Mouse (Mus musculus) midbrain, embryonic 15.5 days (tissue): ENCODE results near the gene Cadps2. TPM values are rescaled to one million over a fixed set of nuclear protein-coding genes. Genes with fewer than 3 reads are reported as not detected.

Experiments used
- ATAC-seq: fragments of 200-750 bp; cut with Nextera tagmentation; replicated peaks from 2 replicates; pipeline ENCODE4 v1.8.0; 2017; ENCODE audit warnings: moderate TSS enrichment
- H3K27ac ChIP-seq: fragments of 300-500 bp; sonication (generic); 2 replicates; pipeline ENCODE4 v1.5.1; 2015; ENCODE audit warnings: mild to moderate bottlenecking, inconsistent platforms
- H3K27me3 ChIP-seq: fragments of 300-500 bp; sonication (generic); replicated peaks from 2 replicates; pipeline ENCODE4 v1.6.1; 2015; ENCODE audit warnings: inconsistent platforms
- H3K36me3 ChIP-seq: fragments of 300-500 bp; sonication (generic); replicated peaks from 2 replicates; pipeline ENCODE4 v1.6.1; 2015; ENCODE audit warnings: inconsistent platforms
- H3K4me1 ChIP-seq: fragments of 300-500 bp; sonication (generic); 2 replicates; pipeline ENCODE4 v1.6.1; 2015; ENCODE audit warnings: inconsistent platforms
- H3K4me2 ChIP-seq: fragments of 300-500 bp; sonication (generic); 2 replicates; pipeline ENCODE4 v1.6.1; 2015; ENCODE audit warnings: inconsistent platforms, mild to moderate bottlenecking, moderate library complexity
- H3K4me3 ChIP-seq: fragments of 300-500 bp; sonication (generic); 2 replicates; pipeline ENCODE4 v1.5.1; 2015; ENCODE audit warnings: mild to moderate bottlenecking, inconsistent platforms
- H3K9ac ChIP-seq: fragments of 300-500 bp; sonication (generic); 2 replicates; pipeline ENCODE4 v1.6.1; 2015; ENCODE audit warnings: mild to moderate bottlenecking, inconsistent platforms
- H3K9me3 ChIP-seq: fragments of 300-500 bp; sonication (generic); 2 replicates; pipeline ENCODE4 v1.6.1; 2016; ENCODE audit warnings: inconsistent platforms
- WGBS: fragments of 180-500 bp; shearing (Covaris S2); methylation state at CpG from one replicate; pipeline ENCODE4 v1.1.7; 2015; ENCODE audit warnings: mixed read lengths; 5-methylcytosine and 5-hydroxymethylcytosine counted together
- polyA plus RNA-seq: library from polyadenylated mRNA; unstranded; fragments of >200 nt; fragmentation: Nextera tagmentation; extraction: Ambion mirVana; gene quantifications from 2 replicates; pipeline ENCODE4 v1.2.1, GENCODE M21; 2015

Gene Cadps2
- polyA plus RNA-seq, 1 experiment from 2014 or later = 7.9 TPM

DNA sequence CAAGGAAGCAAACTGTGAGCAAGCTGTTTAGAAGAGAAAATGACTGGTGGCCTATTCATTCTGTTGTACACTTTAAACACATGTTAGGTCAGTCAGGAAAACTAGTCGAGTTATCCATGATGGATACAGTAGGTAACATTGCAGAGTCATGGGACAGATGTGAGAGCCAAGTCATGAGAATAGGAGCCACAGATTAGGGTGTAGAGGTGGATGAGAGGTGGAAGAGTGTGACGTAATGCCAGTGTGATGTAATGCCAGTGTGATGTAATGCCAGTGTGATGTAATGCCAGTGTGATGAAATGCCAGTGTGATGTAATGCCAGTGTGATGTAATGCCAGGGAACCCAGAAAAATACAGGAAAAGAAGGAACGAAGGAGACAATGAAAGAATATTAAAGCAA is 204.0 kb downstream of the Cadps2 start:
- Histone ChIP-seq H3K27ac (no peak overlapping the region), H3K36me3 (no peaks in the 10 kb centered on the region), H3K4me2 (no peak overlapping the region), H3K27me3 (no peaks in the 10 kb centered on the region), H3K4me3 (no peak overlapping the region), H3K4me1 (no peaks in the 10 kb centered on the region), H3K9me3 (no peaks in the 10 kb centered on the region), H3K9ac (no peak overlapping the region)
- no peak for ATAC-seq
- 90% methylated on average over 3 of the region's 3 CpGs for WGBS

DNA sequence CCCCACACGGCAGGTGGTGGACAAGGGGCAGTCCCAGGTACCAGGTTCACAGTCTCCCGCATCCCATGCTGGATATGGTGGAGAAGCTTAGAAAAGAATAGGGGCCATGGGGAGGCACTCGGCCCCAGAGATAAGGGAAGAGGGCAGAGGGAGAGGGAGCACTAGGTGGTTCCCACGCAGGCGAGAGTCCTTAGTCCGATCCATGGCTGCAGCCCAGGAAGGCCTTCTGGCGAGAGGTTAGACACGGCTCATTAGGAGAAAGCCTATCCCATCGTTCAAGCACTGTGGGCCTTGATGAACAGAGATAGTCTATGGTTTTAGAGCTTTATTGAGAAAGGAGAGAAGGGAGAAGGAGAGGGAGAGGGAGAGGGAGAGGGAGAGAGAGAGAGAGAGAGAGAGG is 205.2 kb downstream of the Cadps2 start:
- H3K27me3 ChIP-seq = no peaks in the 10 kb centered on the region
- no peaks in the 10 kb centered on the region for H3K36me3 ChIP-seq
- no peak overlapping the region for H3K4me2 ChIP-seq
- no peak for ATAC-seq
- no peaks in the 10 kb centered on the region for H3K4me1 ChIP-seq
- 78% methylated on average over 9 of the region's 9 CpGs for WGBS
- no peak overlapping the region for H3K27ac ChIP-seq
- H3K4me3 ChIP-seq = no peak overlapping the region
- H3K9ac ChIP-seq = no peak overlapping the region
- H3K9me3 ChIP-seq = no peaks in the 10 kb centered on the region

DNA sequence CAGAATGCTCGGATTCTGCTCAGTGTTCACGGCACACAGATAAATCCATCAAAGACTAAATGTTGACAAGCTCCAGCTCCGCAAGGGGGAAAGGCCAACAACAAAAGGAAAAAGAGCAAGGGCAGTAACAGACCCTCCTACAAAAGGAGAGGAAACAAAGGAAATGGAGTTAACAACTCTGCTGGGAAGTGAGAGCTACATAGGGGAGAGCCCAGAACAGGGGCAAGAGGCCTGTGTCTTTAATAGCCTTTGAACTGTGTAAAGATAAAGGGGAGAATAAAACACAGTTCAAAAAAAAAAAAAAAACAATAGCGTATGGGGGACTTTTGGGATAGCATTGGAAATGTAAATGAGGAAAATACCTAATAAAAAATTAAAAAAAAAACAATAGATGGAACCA is 208.8 kb downstream of the Cadps2 start:
- H3K27me3 ChIP-seq = no peaks in the 10 kb centered on the region
- no peak overlapping the region for H3K27ac ChIP-seq
- H3K9me3 ChIP-seq = no peaks in the 10 kb centered on the region
- no peak for ATAC-seq
- WGBS = 16% methylated on average over 4 of the region's 4 CpGs
- H3K4me1 ChIP-seq = no peaks in the 10 kb centered on the region
- no peak overlapping the region for H3K4me2 ChIP-seq
- H3K4me3 ChIP-seq = no peak overlapping the region
- no peaks in the 10 kb centered on the region for H3K36me3 ChIP-seq
- no peak overlapping the region for H3K9ac ChIP-seq

DNA sequence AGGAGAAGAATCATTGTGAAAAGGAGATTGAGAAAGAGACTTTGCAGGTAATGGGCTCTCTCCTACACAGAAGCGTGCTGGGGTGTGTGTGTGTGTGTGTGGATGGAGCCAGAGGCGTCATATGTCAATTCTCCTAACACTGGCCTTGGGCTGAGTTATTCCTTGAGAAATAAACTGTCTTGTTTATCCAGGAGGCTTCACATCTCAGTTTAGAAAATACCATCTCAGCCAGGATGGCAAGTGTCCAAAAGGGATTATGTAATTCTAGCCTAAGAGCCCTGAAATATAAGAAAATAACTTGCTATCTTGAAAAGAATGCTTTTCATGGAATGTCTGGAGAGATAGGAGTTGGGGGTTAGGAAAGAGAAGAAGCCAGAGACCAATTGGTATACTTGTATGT is 264.1 kb downstream of the Cadps2 start:
- WGBS = 93% methylated on average over 2 of the region's 2 CpGs

DNA sequence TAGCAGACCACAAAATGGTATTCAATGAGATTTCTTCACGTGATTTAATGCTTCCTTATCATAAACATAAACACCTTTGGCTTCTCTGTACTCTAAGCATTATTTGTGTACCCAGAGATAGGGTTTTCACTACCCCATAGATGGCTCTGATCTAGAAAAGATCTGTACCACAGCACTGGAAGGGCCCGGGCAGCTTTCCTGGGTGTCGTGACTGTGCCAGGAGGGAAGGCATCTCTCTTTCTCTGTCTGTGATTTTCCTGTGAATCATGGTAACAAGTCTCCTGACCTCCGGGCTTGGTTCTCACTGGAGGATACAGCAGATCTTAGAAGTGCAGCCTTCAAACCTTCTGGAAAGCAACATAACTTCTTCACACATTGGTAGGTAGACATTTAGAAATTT is 265.5 kb downstream of the Cadps2 start:
- no peaks in the 10 kb centered on the region for H3K27me3 ChIP-seq
- H3K4me1 ChIP-seq = no peaks in the 10 kb centered on the region
- WGBS = 92% methylated on average over 4 of the region's 4 CpGs
- no peaks in the 10 kb centered on the region for H3K36me3 ChIP-seq
- H3K4me3 ChIP-seq = no peak overlapping the region
- no peak overlapping the region for H3K4me2 ChIP-seq
- no peaks in the 10 kb centered on the region for H3K9me3 ChIP-seq
- no peak overlapping the region for H3K27ac ChIP-seq
- H3K9ac ChIP-seq = no peak overlapping the region
- ATAC-seq = no peak

More for the DNA sequence above, 264.1 kb downstream of the Cadps2 start:
- no peaks in the 10 kb centered on the region for H3K36me3 ChIP-seq
- H3K9ac ChIP-seq = no peak overlapping the region
- no peaks in the 10 kb centered on the region for H3K4me1 ChIP-seq
- H3K9me3 ChIP-seq = no peaks in the 10 kb centered on the region
- H3K27ac ChIP-seq = no peak overlapping the region
- H3K4me3 ChIP-seq = no peak overlapping the region
- ATAC-seq = no peak
- no peaks in the 10 kb centered on the region for H3K27me3 ChIP-seq
- no peak overlapping the region for H3K4me2 ChIP-seq

DNA sequence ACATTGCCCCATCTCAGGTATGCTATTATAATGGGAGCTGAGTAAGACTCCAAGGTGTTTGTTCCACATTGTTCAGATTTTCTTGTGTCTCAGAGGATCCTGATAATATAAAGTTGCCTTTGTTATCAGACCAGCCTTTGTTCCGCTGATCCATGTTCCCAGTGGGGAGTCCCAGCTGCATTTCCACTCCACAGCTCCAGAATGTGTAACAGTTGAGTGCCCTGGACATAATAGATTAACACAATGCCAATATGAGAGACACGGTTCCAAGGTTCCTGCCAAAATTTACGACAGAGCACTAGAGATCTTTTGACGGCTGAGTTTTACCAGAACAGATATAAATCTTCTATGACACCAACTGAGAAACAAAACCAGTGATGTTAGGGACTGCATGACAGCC is 266.8 kb downstream of the Cadps2 start:
- H3K4me2 ChIP-seq = no peak overlapping the region
- no peaks in the 10 kb centered on the region for H3K36me3 ChIP-seq
- no peak overlapping the region for H3K27ac ChIP-seq
- no peak for ATAC-seq
- H3K4me1 ChIP-seq = no peaks in the 10 kb centered on the region
- WGBS = 19% methylated on average over 4 of the region's 4 CpGs
- no peaks in the 10 kb centered on the region for H3K9me3 ChIP-seq
- no peak overlapping the region for H3K4me3 ChIP-seq
- no peaks in the 10 kb centered on the region for H3K27me3 ChIP-seq
- no peak overlapping the region for H3K9ac ChIP-seq

DNA sequence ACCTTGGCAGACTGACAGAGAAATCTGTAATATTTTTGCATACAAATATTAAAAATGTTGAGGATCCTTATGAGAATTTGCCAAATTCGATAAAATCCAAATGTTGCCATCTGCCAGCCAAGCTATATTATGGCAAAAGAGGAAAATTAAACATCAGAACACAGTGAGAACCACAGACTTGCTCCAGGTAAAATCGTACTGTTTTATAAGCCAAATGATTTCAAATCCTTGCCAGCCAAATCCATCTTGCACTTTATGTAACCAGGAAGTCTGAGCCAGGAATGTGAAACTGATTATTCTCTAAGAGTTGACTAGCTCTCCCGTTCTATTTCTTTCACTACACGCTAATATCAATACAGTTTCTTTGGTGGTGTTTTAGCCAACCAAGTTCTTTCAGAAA is 269.5 kb downstream of the Cadps2 start:
- Histone ChIP-seq H3K4me1 (no peaks in the 10 kb centered on the region), H3K9ac (no peak overlapping the region), H3K36me3 (no peaks in the 10 kb centered on the region), H3K27ac (no peak overlapping the region), H3K4me3 (no peak overlapping the region), H3K4me2 (no peak overlapping the region), H3K9me3 (no peaks in the 10 kb centered on the region), H3K27me3 (no peaks in the 10 kb centered on the region)
- 89% methylated on average over 4 of the region's 4 CpGs for WGBS
- ATAC-seq = no peak

DNA sequence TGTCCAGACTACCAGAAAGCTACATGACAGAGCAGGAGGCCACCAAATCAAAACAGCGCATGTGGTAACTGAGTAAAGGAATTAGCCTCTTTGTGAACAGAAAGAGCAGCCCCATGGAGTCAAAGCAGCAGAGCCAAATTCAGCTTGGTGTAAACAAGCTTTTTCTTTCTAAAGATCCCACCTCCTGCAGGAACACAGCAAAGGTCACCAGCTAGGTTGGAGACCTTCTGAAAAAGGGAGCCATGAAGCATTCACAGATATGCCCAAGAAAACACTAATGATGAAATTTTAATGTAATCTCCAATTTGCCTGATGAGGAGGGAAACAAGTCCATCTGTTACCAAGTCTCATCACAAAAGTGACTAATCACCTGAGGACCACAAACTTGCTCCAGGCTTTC is 270.5 kb downstream of the Cadps2 start:
- Histone ChIP-seq H3K4me3 (no peak overlapping the region), H3K4me2 (no peak overlapping the region), H3K27ac (no peak overlapping the region), H3K27me3 (no peaks in the 10 kb centered on the region), H3K36me3 (no peaks in the 10 kb centered on the region), H3K9me3 (no peaks in the 10 kb centered on the region), H3K9ac (no peak overlapping the region), H3K4me1 (no peaks in the 10 kb centered on the region)
- WGBS = 50% methylated on average over 1 of the region's 1 CpGs
- ATAC-seq = no peak

DNA sequence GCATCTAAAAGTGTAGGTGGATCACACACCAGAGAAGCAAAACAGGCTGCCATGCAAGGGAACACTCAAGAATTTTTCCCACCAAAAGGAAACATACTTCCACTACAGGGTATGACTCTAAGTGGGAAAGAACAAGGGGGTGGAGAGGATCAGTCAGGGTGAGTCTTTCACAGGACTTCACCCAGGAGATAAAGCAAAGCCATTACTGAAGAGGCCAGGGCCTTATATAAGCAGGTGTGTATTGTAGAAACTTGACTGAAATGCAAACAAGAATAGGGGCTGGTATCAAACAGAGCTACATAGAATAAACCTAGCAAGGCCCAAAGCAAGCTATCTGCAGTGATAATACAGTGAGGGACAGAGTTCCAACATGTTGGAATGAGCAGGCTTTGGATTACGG is 271.6 kb downstream of the Cadps2 start:
- Histone ChIP-seq H3K9ac (no peak overlapping the region), H3K36me3 (no peaks in the 10 kb centered on the region), H3K4me1 (no peaks in the 10 kb centered on the region), H3K9me3 (no peaks in the 10 kb centered on the region), H3K4me2 (no peak overlapping the region), H3K4me3 (no peak overlapping the region), H3K27ac (no peak overlapping the region), H3K27me3 (no peaks in the 10 kb centered on the region)
- 92% methylated on average over 1 of the region's 1 CpGs for WGBS
- no peak for ATAC-seq

DNA sequence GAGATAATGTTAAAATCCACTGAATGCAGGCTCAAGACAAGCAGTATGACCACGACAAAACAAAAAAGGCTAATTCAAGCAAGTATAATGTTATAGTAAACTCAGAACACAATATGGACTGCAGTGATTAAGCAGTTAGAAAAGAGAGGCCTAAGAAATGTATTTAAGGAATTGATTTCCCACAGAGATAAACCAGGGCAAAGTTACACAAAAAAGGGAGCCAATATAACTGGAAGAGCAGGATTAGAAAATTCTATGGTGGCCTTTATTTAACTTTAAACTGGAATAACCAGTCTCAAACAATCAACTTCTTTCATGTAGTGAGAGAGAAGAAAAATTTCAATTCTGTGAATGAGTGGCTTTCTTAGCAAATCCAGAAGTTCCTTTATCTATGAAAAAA is 289.3 kb downstream of the Cadps2 start:
- no peak for ATAC-seq
- Histone ChIP-seq H3K9me3 (no peaks in the 10 kb centered on the region), H3K4me2 (no peak overlapping the region), H3K9ac (no peak overlapping the region), H3K36me3 (no peaks in the 10 kb centered on the region), H3K27ac (no peak overlapping the region), H3K27me3 (no peaks in the 10 kb centered on the region), H3K4me3 (no peak overlapping the region), H3K4me1 (no peaks in the 10 kb centered on the region)
- WGBS = 43% methylated on average over 1 of the region's 1 CpGs

DNA sequence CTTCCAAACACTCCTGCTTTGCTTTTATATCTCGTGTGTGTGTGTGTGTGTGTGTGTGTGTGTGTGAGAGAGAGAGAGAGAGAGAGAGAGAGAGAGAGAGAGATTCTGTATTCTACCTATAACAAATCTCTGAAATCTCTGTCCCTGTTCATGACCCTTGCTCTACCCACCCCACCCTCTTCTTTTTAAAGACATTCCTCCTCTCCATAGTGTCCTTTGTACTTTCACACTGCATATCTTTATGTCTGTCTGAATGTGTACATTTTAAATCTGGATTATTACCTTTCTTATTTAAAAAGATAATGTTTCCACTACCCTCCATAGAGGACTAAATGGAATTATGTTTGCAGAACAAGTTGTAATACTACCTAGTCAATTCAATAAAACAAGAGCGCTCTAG is 315.5 kb downstream of the Cadps2 start:
- over 99% methylated on average over 2 of the region's 2 CpGs for WGBS
- Histone ChIP-seq H3K4me3 (no peak overlapping the region), H3K9me3 (no peaks in the 10 kb centered on the region; the same call in 1 of the 2 replicates), H3K27ac (no peak overlapping the region), H3K4me2 (no peak overlapping the region), H3K4me1 (no peaks in the 10 kb centered on the region), H3K27me3 (no peaks in the 10 kb centered on the region), H3K36me3 (no peaks in the 10 kb centered on the region), H3K9ac (no peak overlapping the region)
- no peak for ATAC-seq

DNA sequence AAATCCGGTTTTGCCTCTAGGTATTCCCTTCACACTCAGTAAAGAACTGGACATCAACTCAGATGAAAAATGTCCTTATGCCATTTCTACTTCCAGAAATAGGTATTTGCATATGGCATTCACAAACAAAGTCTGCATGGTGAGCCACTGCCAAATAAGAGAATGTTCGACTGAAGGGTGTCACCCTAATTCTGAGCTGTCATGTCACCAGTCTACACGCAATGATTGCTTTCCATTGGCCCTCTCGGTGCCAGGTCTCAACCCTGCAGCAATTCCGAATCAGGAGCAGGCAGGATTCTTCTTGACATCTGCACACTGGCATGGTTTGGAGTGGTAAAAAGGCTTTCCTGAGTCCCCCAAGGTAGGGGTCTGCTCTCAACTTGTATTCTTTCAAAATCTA is 316.7 kb downstream of the Cadps2 start:
- H3K4me2 ChIP-seq = no peak overlapping the region
- H3K36me3 ChIP-seq = no peaks in the 10 kb centered on the region
- H3K27ac ChIP-seq = no peak overlapping the region
- no peak overlapping the region for H3K9ac ChIP-seq
- no peak overlapping the region for H3K4me3 ChIP-seq
- ATAC-seq = no peak
- WGBS = 87% methylated on average over 5 of the region's 5 CpGs
- H3K27me3 ChIP-seq = no peaks in the 10 kb centered on the region
- H3K9me3 ChIP-seq = no peaks in the 10 kb centered on the region; the same call in 1 of the 2 replicates
- no peaks in the 10 kb centered on the region for H3K4me1 ChIP-seq

DNA sequence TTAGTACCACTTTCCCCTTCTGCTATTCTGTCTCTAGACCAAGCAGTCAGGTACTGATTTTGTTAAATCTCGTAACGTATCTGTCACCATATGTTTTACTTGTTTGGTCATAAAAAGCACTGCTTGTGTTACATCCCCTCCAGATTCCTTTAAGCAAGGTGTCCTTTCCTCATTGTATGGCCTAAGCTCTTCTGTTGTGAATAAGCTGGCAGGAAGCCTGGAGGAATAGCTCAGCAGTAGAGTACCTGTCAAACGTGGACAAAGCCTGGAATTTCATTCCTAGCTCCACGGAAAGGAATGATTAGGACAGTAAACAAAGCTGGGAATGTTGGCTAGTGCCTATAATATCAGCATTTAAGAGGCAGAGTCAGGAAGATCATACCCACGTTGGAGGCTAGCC is 340.6 kb downstream of the Cadps2 start:
- Histone ChIP-seq H3K36me3 (no peaks in the 10 kb centered on the region), H3K27ac (no peak overlapping the region), H3K4me1 (no peaks in the 10 kb centered on the region), H3K4me2 (no peak overlapping the region), H3K9ac (no peak overlapping the region), H3K4me3 (no peak overlapping the region), H3K27me3 (no peaks in the 10 kb centered on the region), H3K9me3 (no peaks in the 10 kb centered on the region)
- no peak for ATAC-seq
- 55% methylated on average over 5 of the region's 5 CpGs for WGBS

DNA sequence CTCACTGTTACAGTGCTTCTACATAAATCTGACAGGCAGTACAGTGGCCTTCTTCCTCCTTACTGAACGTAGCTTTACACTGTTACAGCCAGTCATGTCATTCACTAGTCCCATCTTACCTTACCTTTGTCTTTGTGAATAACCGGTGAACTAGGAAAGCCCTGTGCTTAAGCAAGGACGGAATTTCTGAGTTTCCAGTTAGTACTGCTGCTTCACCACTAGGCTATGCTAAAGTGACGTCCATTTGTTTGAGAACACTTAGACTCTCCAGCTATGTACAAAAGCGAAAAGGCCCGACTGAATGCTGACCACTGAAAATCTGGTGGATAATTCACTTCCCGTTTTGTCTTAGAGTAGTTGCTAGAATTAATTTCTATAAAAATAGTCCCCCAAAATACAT is 347.4 kb downstream of the Cadps2 start:
- WGBS = 31% methylated on average over 7 of the region's 7 CpGs
- no peak overlapping the region for H3K4me3 ChIP-seq
- no peaks in the 10 kb centered on the region for H3K9me3 ChIP-seq
- no peak overlapping the region for H3K4me2 ChIP-seq
- H3K9ac ChIP-seq = no peak overlapping the region
- H3K4me1 ChIP-seq = no peaks in the 10 kb centered on the region
- no peaks in the 10 kb centered on the region for H3K27me3 ChIP-seq
- no peaks in the 10 kb centered on the region for H3K36me3 ChIP-seq
- H3K27ac ChIP-seq = no peak overlapping the region
- peak; percentile 97 for ATAC-seq
